Mouse (Mus musculus) neural tube, embryonic 14.5 days (tissue): ENCODE data around the gene Acnat2. TPM values are rescaled to one million over a fixed set of nuclear protein-coding genes. Genes with fewer than 3 reads are reported as not detected.
"Not testable (repeated sequence)": the region's sequence is repeated elsewhere in the genome, so short reads cannot be mapped to it uniquely, and the experiment has no call there.

ENCODE experiments used
- ATAC-seq: fragments of 200-750 bp; cut with Nextera tagmentation; 2 replicates; pipeline ENCODE4 v1.8.0; 2017; ENCODE audit warnings: low read depth, mild to moderate bottlenecking, moderate TSS enrichment, moderate library complexity
- H3K27ac ChIP-seq: fragments of 300-500 bp; sonication (generic); 2 replicates; pipeline ENCODE4 v1.5.1; 2014; ENCODE audit warnings: low read depth, mild to moderate bottlenecking, control low read depth, low read length, moderate library complexity, mixed read lengths
- H3K27me3 ChIP-seq: fragments of 300-500 bp; sonication (generic); 2 replicates; pipeline ENCODE4 v1.6.1; 2014; ENCODE audit warnings: low read length; ENCODE audit not compliant: control insufficient read depth, insufficient read depth
- H3K36me3 ChIP-seq: fragments of 300-500 bp; sonication (generic); 2 replicates; pipeline ENCODE4 v1.6.1; 2014; ENCODE audit warnings: low read length, mixed read lengths; ENCODE audit not compliant: control insufficient read depth, insufficient read depth
- H3K4me1 ChIP-seq: fragments of 300-500 bp; sonication (generic); 2 replicates; pipeline ENCODE4 v1.6.1; 2014; ENCODE audit warnings: low read length; ENCODE audit not compliant: control insufficient read depth, insufficient read depth
- H3K4me2 ChIP-seq: fragments of 300-500 bp; sonication (generic); 2 replicates; pipeline ENCODE4 v1.6.1; 2014; ENCODE audit warnings: mild to moderate bottlenecking, low read depth, low read length, control low read depth
- H3K4me3 ChIP-seq: fragments of 300-500 bp; sonication (generic); 2 replicates; pipeline ENCODE4 v1.5.1; 2014; ENCODE audit warnings: low read depth, low read length, control low read depth, mixed read lengths
- H3K9ac ChIP-seq: fragments of 300-500 bp; sonication (generic); replicated peaks from 2 replicates; pipeline ENCODE4 v1.6.1; 2014; ENCODE audit warnings: low read depth, mild to moderate bottlenecking, control low read depth, low read length, mixed read lengths
- H3K9me3 ChIP-seq: fragments of 300-500 bp; sonication (generic); 2 replicates; pipeline ENCODE4 v1.6.1; 2016; ENCODE audit warnings: low read length; ENCODE audit not compliant: control insufficient read depth
- WGBS: fragments of 180-500 bp; shearing (Covaris S2); extraction: QIAGEN DNeasy Blood & Tissue Kit; methylation state at CpG from one replicate; pipeline ENCODE4 v1.1.7; 2014; 5-methylcytosine and 5-hydroxymethylcytosine counted together
- polyA plus RNA-seq: library from polyadenylated mRNA; unstranded; fragments of >200 nt; fragmentation: Nextera tagmentation; extraction: Ambion mirVana; gene quantifications from 2 replicates; pipeline ENCODE4 v1.2.1, GENCODE M21; 2014

The Acnat2 gene
- polyA plus RNA-seq: not detected in 2 replicates

DNA sequence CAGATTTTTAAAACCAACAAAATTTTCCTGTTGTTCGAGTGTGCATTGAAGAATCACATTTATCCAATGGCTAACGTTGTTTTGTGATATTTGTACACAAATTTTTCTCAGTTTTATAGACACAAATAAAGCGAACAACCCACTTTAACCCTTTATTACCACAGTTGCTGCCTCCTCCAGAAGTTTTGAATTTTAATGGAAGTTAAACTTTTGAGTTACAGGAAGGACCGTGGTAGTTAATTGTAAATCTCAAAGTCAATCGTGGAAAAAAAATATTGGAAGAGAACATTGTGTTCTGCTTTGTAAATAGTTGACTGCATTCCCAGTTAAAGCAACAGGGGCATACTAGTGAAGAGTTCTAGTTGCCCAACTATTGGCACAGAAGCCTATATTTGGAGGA lies at the start of gene Acnat2:
TSS of gene Acnat2 (minus strand) at position 195 of the 400 bp plus-strand sequence.
- H3K4me1 ChIP-seq, H3K9ac ChIP-seq, ATAC-seq, H3K27ac ChIP-seq, H3K9me3 ChIP-seq, H3K4me3 ChIP-seq, H3K27me3 ChIP-seq, H3K36me3 ChIP-seq, H3K4me2 ChIP-seq: not testable (repeated sequence)
- WGBS: 88% methylated on average over 5 of the region's 5 CpGs

DNA sequence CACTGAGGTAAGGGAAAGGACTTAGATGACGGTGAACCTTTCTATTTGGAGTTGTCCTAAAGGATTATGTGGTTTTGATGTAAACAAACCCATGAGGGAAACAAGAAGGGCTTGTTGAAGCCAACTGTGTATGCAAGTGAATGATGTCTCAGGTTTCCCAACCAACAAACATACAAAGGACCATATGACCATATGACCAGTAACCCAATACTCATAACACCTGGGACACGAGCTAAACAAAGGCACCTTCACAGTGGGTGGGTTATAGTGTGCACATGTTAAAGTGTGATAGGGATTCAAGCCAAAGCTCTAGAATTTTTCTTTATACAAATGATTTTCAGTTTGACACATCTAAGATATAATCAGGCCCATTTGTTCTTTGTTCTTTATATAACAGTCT lies 48.2 kb upstream of the Acnat2 start:
- 72% methylated on average over 2 of the region's 2 CpGs for WGBS
- Histone ChIP-seq H3K36me3 (no peaks in the 10 kb centered on the region), H3K9me3 (no peaks in the 10 kb centered on the region)

DNA sequence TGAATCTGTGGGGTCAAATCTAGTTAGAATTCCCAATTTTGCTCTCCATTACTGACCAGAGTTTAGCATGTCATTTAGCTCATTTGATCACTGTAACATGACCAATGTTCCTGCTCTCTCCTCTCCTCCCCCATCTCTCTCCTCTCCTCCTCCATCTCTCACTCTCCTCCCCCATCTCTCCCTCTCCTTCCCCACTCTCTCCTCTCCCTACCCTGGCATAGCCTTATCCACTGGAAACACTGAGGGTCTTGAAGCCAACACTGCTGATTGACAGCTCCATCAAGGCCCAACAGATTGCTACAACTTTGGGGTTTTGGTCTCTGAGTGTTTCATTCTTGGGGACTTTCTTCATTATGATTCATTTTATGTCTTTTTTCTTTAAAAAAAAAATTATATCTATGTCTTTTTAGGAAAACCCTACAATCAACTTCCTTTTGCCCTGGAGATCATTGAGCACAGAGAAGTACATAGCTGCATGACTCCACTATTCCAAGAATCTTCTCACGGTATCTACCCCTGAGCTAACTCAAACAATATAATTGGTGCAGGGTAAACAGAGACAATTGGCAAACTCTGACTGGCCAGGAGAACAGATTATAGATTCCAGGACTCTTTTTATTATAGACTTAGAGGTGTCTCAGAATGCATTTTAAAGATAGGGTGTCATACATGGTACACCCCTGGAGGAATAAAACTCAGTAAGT lies 44.0 kb upstream of the Acnat2 start:
- Histone ChIP-seq H3K4me2 (no peak overlapping the region), H3K27me3 (no peaks in the 10 kb centered on the region), H3K27ac (no peak overlapping the region), H3K4me1 (no peaks in the 10 kb centered on the region), H3K36me3 (no peaks in the 10 kb centered on the region), H3K4me3 (no peak overlapping the region), H3K9me3 (no peaks in the 10 kb centered on the region), H3K9ac (no peak overlapping the region)
- ATAC-seq: no peak
- WGBS: 87% methylated on average over 1 of the region's 1 CpGs

More for the DNA sequence above, 48.2 kb upstream of the Acnat2 start:
- H3K4me1 ChIP-seq: no peaks in the 10 kb centered on the region
- no peak overlapping the region for H3K27ac ChIP-seq
- no peak overlapping the region for H3K4me3 ChIP-seq
- H3K27me3 ChIP-seq: no peaks in the 10 kb centered on the region
- no peak overlapping the region for H3K9ac ChIP-seq
- no peak for ATAC-seq
- no peak overlapping the region for H3K4me2 ChIP-seq

DNA sequence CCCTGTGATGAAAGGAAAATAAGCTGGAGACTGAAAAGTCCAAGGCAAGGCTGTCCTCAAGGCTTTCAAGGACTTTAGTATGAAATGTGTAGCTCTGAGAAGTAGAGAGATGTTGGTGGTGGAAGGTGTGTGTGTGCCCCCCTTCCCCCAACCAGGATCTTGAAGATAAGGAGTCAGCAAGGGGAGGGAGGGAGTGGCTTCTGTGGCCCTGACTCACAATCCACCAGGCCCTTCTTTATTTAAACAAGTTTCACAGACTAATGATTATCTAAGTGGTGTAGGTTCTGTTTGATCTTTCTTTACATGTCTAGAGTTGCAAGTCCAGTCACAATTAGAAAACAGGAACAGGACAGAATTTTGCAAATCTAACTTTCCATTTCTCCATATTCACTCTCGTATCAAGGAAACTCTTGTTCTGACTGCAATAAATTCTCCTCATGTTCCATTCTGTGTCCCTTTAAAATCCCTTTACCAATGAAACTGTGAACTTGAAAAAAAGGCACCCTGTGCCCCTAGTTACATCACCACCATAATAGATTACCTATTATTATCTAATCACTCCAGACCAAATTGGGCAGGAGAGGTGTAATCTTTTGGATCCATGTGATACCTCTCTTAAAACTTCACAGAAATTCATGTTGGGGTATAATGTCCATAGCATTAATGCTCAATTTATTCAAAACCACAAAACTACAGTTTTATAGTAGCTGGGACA lies 43.3 kb upstream of the Acnat2 start:
- not testable (repeated sequence) for H3K27me3 ChIP-seq, H3K4me3 ChIP-seq, H3K4me1 ChIP-seq, H3K36me3 ChIP-seq, ATAC-seq, H3K9ac ChIP-seq, H3K9me3 ChIP-seq, H3K27ac ChIP-seq, H3K4me2 ChIP-seq
- WGBS: 80% methylated on average over 1 of the region's 1 CpGs

DNA sequence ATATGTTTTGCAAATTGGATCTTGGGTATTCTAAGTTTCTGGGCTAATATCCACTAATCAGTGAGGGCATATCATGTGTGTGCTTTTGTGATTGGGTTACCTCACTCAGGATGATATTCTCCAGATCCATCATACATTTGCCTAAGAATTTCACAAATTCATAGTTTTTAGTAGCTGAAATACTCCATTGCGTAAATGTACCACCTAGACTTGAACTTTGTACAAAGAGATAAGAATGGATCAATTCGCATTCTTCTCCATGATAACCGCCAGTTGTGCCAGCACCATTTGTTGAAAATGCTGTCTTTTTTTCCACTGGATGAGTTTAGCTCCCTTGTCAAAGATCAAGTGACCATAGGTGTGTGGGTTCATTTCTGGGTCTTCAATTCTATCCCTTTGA lies 29.0 kb upstream of the Acnat2 start:
- not testable (repeated sequence) for H3K27ac ChIP-seq, H3K4me2 ChIP-seq, H3K9me3 ChIP-seq, H3K36me3 ChIP-seq, H3K4me3 ChIP-seq, H3K9ac ChIP-seq, H3K27me3 ChIP-seq, H3K4me1 ChIP-seq, ATAC-seq
- 96% methylated on average over 3 of the region's 3 CpGs for WGBS

DNA sequence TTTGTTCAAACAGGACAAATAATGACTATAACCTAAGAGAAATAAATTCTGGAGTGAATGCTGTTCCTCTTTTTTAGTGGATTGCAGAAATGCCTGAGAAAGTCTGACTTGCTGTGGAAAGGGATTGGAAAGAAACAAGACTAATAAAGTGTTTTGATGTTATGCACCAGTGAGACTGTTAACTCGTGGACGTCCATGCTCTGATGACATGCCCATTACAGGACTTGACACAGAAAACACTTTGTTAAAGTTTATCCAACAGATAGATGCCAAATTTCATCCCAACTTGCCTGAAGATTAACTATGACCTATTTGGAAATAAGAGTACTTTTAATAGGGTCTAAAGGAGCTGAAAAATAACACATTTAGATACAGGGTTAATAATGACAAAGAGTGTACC lies 2.2 kb upstream of the Acnat2 start:
- H3K4me3 ChIP-seq, H3K9me3 ChIP-seq, H3K9ac ChIP-seq, H3K4me1 ChIP-seq, H3K36me3 ChIP-seq, ATAC-seq, H3K4me2 ChIP-seq, H3K27me3 ChIP-seq, H3K27ac ChIP-seq: not testable (repeated sequence)
- 82% methylated on average over 2 of the region's 2 CpGs for WGBS

DNA sequence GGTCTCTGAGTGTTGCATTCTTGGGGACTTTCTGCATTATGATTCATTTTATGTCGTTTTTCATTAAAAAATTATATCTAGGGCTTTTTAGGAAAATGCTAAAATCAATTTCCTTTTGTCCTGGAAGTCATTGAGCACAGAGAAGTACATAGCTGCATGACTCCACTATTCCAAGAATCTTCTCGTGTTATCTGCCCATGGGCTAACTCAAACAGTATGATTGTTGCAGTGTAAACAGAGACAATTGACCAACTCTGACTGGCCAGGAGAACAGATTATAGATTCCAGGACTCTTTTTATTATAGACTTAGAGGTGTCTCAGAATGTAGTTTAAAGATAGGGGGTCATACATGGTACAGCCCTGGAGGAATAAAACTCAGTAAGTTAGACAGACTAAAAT lies 21.1 kb downstream of the Acnat2 start:
- 60% methylated on average over 2 of the region's 2 CpGs for WGBS
- Histone ChIP-seq H3K4me2 (no peak overlapping the region), H3K9me3 (no peaks in the 10 kb centered on the region), H3K27ac (no peak overlapping the region), H3K9ac (no peak overlapping the region), H3K4me1 (no peaks in the 10 kb centered on the region), H3K4me3 (no peak overlapping the region), H3K27me3 (no peaks in the 10 kb centered on the region), H3K36me3 (no peaks in the 10 kb centered on the region)
- ATAC-seq: no peak

DNA sequence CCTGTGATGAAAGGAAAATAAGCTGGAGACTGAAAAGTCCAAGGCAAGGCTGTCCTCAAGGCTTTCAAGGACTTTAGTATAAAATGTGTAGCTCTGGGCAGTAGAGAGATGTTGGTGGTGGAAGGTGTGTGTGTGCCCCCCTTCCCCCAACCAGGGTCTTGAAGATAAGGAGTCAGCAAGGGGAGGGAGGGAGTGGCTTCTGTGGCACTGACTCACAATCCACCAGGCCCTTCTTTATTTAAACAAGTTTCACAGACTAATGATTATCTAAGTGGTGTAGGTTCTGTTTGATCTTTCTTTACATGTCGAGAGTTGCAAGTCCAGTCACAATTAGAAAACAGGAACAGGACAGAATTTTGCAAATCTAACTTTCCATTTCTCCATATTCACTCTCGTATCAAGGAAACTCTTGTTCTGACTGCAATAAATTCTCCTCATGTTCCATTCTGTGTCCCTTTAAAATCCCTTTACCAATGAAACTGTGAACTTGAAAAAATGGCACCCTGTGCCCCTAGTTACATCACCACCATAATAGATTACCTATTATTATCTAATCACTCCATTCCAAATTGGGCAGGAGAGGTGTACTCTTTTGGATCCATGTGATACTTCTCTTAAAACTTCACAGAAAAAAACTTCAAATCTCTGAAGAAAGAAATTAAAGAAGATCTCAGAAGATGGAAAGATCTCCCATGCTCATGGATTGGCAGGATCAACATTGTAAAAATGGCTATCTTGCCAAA lies 24.2 kb downstream of the Acnat2 start:
- H3K4me2 ChIP-seq, H3K27ac ChIP-seq, H3K4me3 ChIP-seq, H3K27me3 ChIP-seq, H3K9ac ChIP-seq, H3K9me3 ChIP-seq, H3K4me1 ChIP-seq, H3K36me3 ChIP-seq, ATAC-seq: not testable (repeated sequence)
- 84% methylated on average over 1 of the region's 2 CpGs for WGBS

DNA sequence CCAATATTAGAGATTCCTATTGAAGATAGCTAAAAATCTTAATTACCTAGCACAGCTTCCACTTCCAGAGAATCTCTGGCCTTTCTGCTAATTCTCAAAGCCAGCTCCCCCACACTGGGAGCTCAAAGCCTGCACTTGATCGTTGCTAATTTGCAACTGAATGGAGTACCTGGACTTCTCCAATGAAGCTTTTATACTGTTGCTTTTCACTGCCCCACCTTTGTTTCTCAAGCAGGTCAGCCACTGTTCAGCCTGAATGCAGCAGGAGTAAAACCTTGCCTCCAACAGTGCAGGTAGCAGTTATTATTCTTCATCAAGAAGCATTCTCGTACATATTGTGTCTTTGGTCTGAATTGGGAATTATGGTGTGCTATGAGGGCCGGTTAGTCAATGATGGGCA lies 39.9 kb downstream of the Acnat2 start:
- H3K4me1 ChIP-seq, H3K9ac ChIP-seq, H3K4me3 ChIP-seq, H3K9me3 ChIP-seq, H3K27ac ChIP-seq, H3K4me2 ChIP-seq, H3K36me3 ChIP-seq, ATAC-seq, H3K27me3 ChIP-seq: not testable (repeated sequence)
- 83% methylated on average over 3 of the region's 3 CpGs for WGBS
